Mouse (Mus musculus) C2C12 (cell line): ENCODE measurements around the gene Cog4. TPM values are rescaled to one million over a fixed set of nuclear protein-coding genes. Genes with fewer than 3 reads are reported as not detected.
A peak's percentile ranks its signal among the peaks of the same experiment; 100 is the strongest.

Experiments
- H3K27me3 ChIP-seq: one replicate; pipeline ENCODE4 v1.6.1; 2011; ENCODE audit not compliant: control insufficient read depth, insufficient read depth, insufficient read length
- H3K36me3 ChIP-seq: one replicate; pipeline ENCODE4 v1.6.1; 2011; ENCODE audit not compliant: control insufficient read depth, insufficient read depth
- H3K4me3 ChIP-seq: one replicate; pipeline ENCODE4 v1.5.1; 2011; ENCODE audit warnings: mild to moderate bottlenecking, control low read depth; ENCODE audit not compliant: poor library complexity, insufficient read depth, severe bottlenecking
- H3K79me2 ChIP-seq: one replicate; pipeline ENCODE4 v1.6.1; 2011; ENCODE audit not compliant: control insufficient read depth, insufficient read depth
- H3K79me3 ChIP-seq: one replicate; pipeline ENCODE4 v1.6.1; 2011; ENCODE audit warnings: low read depth, control low read depth
- H3ac ChIP-seq: one replicate; pipeline ENCODE3; 2011; ENCODE audit warnings: low read depth; ENCODE audit not compliant: control insufficient read depth, insufficient read length
- CEBPB ChIP-seq: IDR thresholded peaks from one replicate; pipeline ENCODE4 v1.6.1; 2011; ENCODE audit warnings: low read depth, mild to moderate bottlenecking, control low read depth, moderate library complexity
- CTCF ChIP-seq: IDR thresholded peaks from one replicate; pipeline ENCODE4 v1.5.1; 2011; ENCODE audit not compliant: control insufficient read depth, insufficient read depth, insufficient read length
- FOSL1 ChIP-seq: IDR thresholded peaks from one replicate; pipeline ENCODE4 v1.8.0; 2011; ENCODE audit warnings: mild to moderate bottlenecking, low read length; ENCODE audit not compliant: poor library complexity, insufficient read depth, severe bottlenecking
- MAX ChIP-seq: IDR thresholded peaks from one replicate; pipeline ENCODE4 v1.6.1; 2011; ENCODE audit warnings: mild to moderate bottlenecking, control low read depth
- MYOD1 ChIP-seq: IDR thresholded peaks from one replicate; pipeline ENCODE4 v1.6.1; 2011; ENCODE audit warnings: low read depth; ENCODE audit not compliant: control insufficient read depth, insufficient read length
- MYOG ChIP-seq: IDR thresholded peaks from one replicate; pipeline ENCODE4 v1.6.1; 2011; ENCODE audit not compliant: control insufficient read depth, insufficient read length; ENCODE audit errors: extremely low read depth
- USF1 ChIP-seq: IDR thresholded peaks from one replicate; pipeline ENCODE4 v1.6.1; 2011; ENCODE audit warnings: low read depth, mild to moderate bottlenecking, control low read depth, moderate library complexity
- polyA plus RNA-seq: library from polyadenylated mRNA; unstranded; fragments of >200 nt; fragmentation: generic; extraction: Trizol; gene quantifications from one replicate; pipeline ENCODE4 v1.2.1, GENCODE M21; 2012; ENCODE audit warnings: missing spikeins

Gene Cog4
- polyA plus RNA-seq, 1 experiment: 36.9 TPM

GRCm38 (mm10) chr8:110920032-110920772 lies 73.8 kb downstream of the Cog4 start:
- Histone ChIP-seq H3K36me3 (no peaks in the 10 kb centered on the region), H3K79me3 (peaks cover 31% of the 10 kb centered on the region), H3K27me3 (no peaks in the 10 kb centered on the region), H3ac (peak overlapping the region; percentile 80), H3K4me3 (peak overlapping the region; percentile 56), H3K79me2 (peaks cover 51% of the 10 kb centered on the region)
- TF ChIP-seq FOSL1 (no peak), MYOG (no peak), USF1 (no peak)

- TF ChIP-seq MAX: no peak
- no peak for TF ChIP-seq CTCF
- no peak for TF ChIP-seq CEBPB
- TF ChIP-seq FOSL1: no peak
- no peak for TF ChIP-seq USF1
- no peak for TF ChIP-seq MYOD1
- no peak for TF ChIP-seq MYOG
These were observed 74.4 kb downstream of the Cog4 start for GRCm38 (mm10) chr8:110920773-110921277.

GRCm38 (mm10) chr8:110921492-110922230 lies 75.3 kb downstream of the Cog4 start:
- H3K4me3 ChIP-seq: no peak overlapping the region

More at GRCm38 (mm10) chr8:110920773-110921277, 74.4 kb downstream of the Cog4 start:
- peak overlapping the region; percentile 80 for H3ac ChIP-seq
- H3K4me3 ChIP-seq: peak overlapping the region; percentile 56
- peaks cover 31% of the 10 kb centered on the region for H3K79me3 ChIP-seq
- no peaks in the 10 kb centered on the region for H3K27me3 ChIP-seq
- H3K36me3 ChIP-seq: no peaks in the 10 kb centered on the region
- peaks cover 56% of the 10 kb centered on the region for H3K79me2 ChIP-seq

GRCm38 (mm10) chr8:110925691-110926140 lies 79.3 kb downstream of the Cog4 start:
- no peaks in the 10 kb centered on the region for H3K27me3 ChIP-seq
- no peak for TF ChIP-seq FOSL1
- H3K79me2 ChIP-seq: peaks cover 91% of the 10 kb centered on the region
- no peak overlapping the region for H3ac ChIP-seq
- H3K79me3 ChIP-seq: peaks cover 29% of the 10 kb centered on the region
- H3K36me3 ChIP-seq: no peaks in the 10 kb centered on the region
- no peak overlapping the region for H3K4me3 ChIP-seq

More at GRCm38 (mm10) chr8:110921492-110922230, 75.3 kb downstream of the Cog4 start:
- Histone ChIP-seq H3K36me3 (no peaks in the 10 kb centered on the region), H3K27me3 (no peaks in the 10 kb centered on the region), H3K79me3 (peaks cover 32% of the 10 kb centered on the region), H3ac (no peak overlapping the region), H3K79me2 (peaks cover 59% of the 10 kb centered on the region)
- peak; percentile 75 for TF ChIP-seq MAX
- TF ChIP-seq USF1: no peak

GRCm38 (mm10) chr8:110926690-110927089 lies 80.3 kb downstream of the Cog4 start:
- H3K27me3 ChIP-seq: no peaks in the 10 kb centered on the region
- no peak overlapping the region for H3K4me3 ChIP-seq
- peaks cover 89% of the 10 kb centered on the region for H3K79me2 ChIP-seq
- TF ChIP-seq MYOG (no peak), FOSL1 (no peak)
- H3K79me3 ChIP-seq: peaks cover 28% of the 10 kb centered on the region
- no peaks in the 10 kb centered on the region for H3K36me3 ChIP-seq
- H3ac ChIP-seq: no peak overlapping the region

- TF ChIP-seq USF1: no peak
- no peak for TF ChIP-seq FOSL1
- no peak for TF ChIP-seq MYOG
- no peak for TF ChIP-seq MYOD1
- no peak for TF ChIP-seq CEBPB
- TF ChIP-seq CTCF: no peak
- TF ChIP-seq MAX: no peak
- peaks cover 86% of the 10 kb centered on the region for H3K79me2 ChIP-seq
- no peak overlapping the region for H3ac ChIP-seq
- peaks cover 15% of the 10 kb centered on the region for H3K79me3 ChIP-seq
- no peaks in the 10 kb centered on the region for H3K36me3 ChIP-seq
- no peak overlapping the region for H3K4me3 ChIP-seq
- H3K27me3 ChIP-seq: no peaks in the 10 kb centered on the region
These were observed 82.0 kb downstream of the Cog4 start for GRCm38 (mm10) chr8:110928435-110928834.
